ENCODE assay signal across 21 mouse cellular contexts in genomic region chr5:108502286-108502685, GRCm38 (mm10). TPM values are rescaled to one million over a fixed set of nuclear protein-coding genes. Genes with fewer than 3 reads are reported as not detected.
"Had no signal": no experiment of that assay in that cellular context is flagged by ENCODE, and none has a peak within 500 bp of the region (broad histone marks: within the 10 kb centered on the region; RNA-seq: fewer than 3 reads in every experiment).

No protein-coding gene starts in this region.

- H3K4me3 ChIP-seq: midbrain, embryonic 10.5 days; midbrain, embryonic 12.5 days; myocyte; neural tube, embryonic 13.5 days; neural tube, embryonic 15.5 days had no signal

- H3K9ac ChIP-seq: lung, embryonic 14.5 days; midbrain, embryonic 12.5 days; neural tube, embryonic 13.5 days; neural tube, embryonic 15.5 days had no signal

- H3K4me1 ChIP-seq: midbrain, embryonic 10.5 days; midbrain, embryonic 12.5 days; neural tube, embryonic 13.5 days; neural tube, embryonic 15.5 days had no signal

- H3K27me3 ChIP-seq: midbrain, embryonic 12.5 days; neural tube, embryonic 13.5 days; neural tube, embryonic 15.5 days had no signal

- DNase-seq: lung, adult 18-20 months; lung, embryonic 14.5 days; lung, postnatal 10 days; lung, postnatal 4 days; midbrain, embryonic 14.5 days; retina, postnatal 1 day; right cerebral cortex, adult 18-20 months; right cerebral cortex, postnatal 25 days; right cerebral cortex, postnatal 4 days; spleen, adult 18-20 months; thymus, adult 18-20 months; thymus, postnatal 25 days; thymus, postnatal 4 days had no signal

- H3K27ac ChIP-seq: midbrain, embryonic 10.5 days; midbrain, embryonic 12.5 days; neural tube, embryonic 13.5 days; neural tube, embryonic 15.5 days had no signal

RNA-seq across cellular contexts. Expression of gene Cplx1, which starts 47.5 kb away (rescaled TPM):
- total RNA-seq: megakaryocyte, adult 5-6 weeks; megakaryocyte-erythroid progenitor cell, adult 5-6 weeks had no signal
- polyA plus RNA-seq: myocyte had no signal

RNA-seq across cellular contexts. Expression of gene Mfsd7a, which starts 53.6 kb away (rescaled TPM):
- total RNA-seq: megakaryocyte-erythroid progenitor cell, adult 5-6 weeks had no signal
- polyA plus RNA-seq: lung, embryonic 14.5 days; midbrain, embryonic 14.5 days; neural tube, embryonic 11.5 days had no signal
